Mouse (Mus musculus) WW6 (cell line): ENCODE results near the gene Rhoc.

Source experiments
- DNase-seq: peaks from one replicate; pipeline ENCODE4 v3.0.0-alpha.2; 2013; ENCODE audit warnings: low read depth, low spot score

Gene Rhoc

DNA sequence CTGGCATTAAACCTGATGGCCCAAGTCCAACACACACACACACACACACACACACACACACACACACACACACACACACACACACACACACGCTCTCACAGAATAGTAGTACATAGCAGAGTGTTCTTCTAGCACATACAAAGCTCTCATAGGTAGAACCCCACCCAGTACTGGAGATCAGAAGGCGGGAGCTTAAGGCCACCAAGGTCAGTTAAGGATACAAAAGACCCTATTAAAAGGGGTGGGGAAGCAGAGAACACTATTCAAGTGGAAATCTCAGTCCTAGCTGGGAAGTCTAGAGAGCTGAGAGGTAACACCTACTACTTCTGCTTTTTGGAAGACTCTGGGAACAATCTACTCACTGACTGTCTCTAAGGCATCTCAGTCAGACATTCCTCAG, 27.2 kb downstream of the Rhoc start:
- DNase-seq: no peak

DNA sequence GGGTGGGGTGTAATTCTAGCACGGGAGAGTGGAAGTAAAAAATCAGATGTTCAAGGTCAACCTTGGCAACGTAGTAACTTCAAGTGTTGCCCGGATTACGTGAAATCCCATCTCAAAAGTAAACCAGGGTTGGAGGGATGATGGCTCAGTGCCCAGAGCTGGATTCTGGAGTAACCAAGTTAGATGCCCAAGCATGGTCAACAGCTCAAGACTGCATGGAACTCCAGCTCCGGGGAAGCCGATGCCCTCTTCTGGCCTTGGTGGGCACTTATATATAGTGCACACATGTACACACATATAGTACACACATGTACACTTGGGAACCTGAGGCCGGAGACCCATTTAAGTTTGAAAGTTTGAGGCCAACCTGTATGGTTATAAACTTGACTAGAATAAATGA, 28.0 kb downstream of the Rhoc start:
- no peak for DNase-seq

DNA sequence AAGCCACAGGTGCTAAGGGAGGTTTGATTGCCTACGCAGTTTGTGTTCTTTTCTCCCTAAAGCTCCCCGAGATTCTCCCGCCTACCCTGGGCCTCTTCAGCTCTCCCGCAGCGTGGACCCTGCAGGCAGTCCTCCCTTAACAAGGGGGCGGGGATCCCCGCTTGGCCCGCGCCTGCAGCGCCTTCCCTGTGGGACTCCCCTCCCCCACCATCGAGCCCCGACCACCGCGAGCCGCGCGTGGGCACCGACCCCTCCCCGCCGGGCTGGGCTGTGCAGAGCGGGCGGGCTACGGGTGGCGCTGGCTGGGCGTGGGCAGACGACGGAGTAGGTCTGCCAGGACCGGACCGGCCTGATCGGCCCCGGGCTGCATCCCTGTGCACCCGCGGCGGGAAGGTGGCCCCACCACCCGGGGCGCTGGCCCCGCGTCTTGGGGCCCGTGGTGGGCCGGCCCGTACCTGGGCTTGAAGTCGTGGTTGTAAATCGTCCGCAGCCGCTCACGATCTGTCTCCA, 29.4 kb downstream of the Rhoc start:
- no peak for DNase-seq

- DNase-seq: peak; percentile 71
Observed at GRCm38 (mm10) chr3:104817991-104818748, 30.0 kb downstream of the Rhoc start, which contains the start of gene Mov10. Gene Mov10 (minus strand): TSS chr3:104818563.

DNA sequence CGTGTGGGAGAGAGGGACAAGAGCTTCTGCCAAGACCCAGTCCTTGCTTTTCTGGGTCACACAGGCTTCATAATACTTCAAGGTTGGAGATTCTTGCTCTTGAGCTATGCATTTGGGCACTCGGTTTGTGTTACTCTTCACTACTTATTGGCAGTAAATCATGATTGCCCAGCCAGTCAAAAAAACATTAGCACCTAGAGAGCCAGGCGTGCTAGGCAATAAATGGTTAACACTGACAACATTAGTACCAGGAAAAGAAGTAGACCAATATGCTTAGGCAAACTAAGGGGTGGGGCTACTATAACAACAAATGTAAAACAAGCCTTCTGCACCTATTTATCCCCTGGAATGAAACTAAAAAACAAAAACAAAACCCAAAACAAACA, 30.6 kb downstream of the Rhoc start:
- no peak for DNase-seq

DNA sequence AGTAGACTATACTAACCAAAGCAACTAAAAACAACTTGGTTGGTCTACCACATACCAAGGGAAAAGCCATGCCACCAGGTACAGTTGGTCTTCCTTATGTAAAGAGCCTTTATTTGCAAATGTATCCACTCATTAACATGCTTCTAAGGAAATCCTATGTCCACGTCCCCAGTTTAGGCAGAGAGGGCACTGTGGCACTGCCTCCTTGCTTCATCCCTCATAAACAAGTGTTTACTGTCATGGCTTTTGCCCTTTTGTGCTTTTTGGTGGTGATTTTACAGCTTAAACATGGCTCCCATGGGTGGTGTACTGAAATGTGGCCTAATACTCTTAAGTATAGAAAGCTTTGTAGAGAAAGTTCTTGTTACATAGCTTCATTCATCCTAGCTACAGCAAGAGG, 32.3 kb downstream of the Rhoc start:
- no peak for DNase-seq

- no peak for DNase-seq
Observed at GRCm38 (mm10) chr3:104822413-104822812, 34.2 kb downstream of the Rhoc start.

GRCm38 (mm10) chr3:104835797-104836196, 47.6 kb downstream of the Rhoc start:
- no peak for DNase-seq

DNA sequence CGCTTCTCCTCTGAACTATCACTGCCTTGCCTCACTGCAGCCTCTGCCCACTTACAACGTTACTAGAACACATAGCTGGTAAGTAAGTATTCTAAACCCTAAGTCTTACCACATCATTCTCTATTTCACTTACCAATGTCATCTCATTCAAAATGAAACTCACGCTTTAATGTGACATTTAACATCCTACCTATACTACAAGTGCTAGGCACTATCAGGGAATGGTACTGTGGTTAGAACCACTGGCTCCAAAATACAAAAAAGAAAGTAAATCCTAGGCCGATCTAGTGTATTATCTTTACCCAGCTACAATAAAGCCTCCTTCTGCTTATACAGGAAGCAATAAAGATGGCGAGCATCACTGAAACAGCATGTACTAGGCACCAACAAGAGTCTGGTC, 52.9 kb downstream of the Rhoc start:
- DNase-seq: no peak
